Mouse (Mus musculus): ENCODE data around the gene Adgrb3.

GRCm38 (mm10) chr1:25616954-25617353 is 212.6 kb downstream of the Adgrb3 start:
- TF ChIP-seq CTCF (IDR thresholded peaks at IDR 0.05; ENCODE audit: low read depth) (peak; percentile 33; the same call in 1 of the 2 replicates), EP300 (IDR thresholded peaks at IDR 0.05; ENCODE audit: low read depth) (no peak)

All from heart, postnatal 0 days (tissue).